In the genomic region with DNA sequence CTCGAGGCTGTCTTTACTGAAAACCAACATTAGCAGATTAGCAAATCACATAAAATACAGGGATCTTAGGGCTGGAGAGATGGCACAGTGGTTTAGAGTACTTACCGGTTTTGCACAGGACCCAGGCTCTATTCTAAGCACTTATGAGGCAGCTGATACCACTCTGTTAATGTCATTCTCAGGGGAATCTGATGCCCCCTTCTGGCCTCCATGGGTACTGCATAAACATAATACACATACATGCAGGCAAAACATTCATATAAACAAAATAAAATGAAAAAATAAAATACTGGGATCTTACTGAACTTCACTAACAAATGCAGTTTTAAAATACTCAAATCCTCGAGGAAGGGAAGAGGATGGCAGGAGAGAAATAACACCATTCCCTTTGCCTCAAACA, we compare ENCODE assay signal across 21 mouse cellular contexts.
DNase-seq lines count a peak whose midpoint lies in the region; ATAC-seq and TF ChIP-seq lines count a peak whose summit lies in the region.
"Had no signal": no experiment of that assay in that cellular context is flagged by ENCODE, and none has a peak within 500 bp of the region (broad histone marks: within the 10 kb centered on the region; RNA-seq: fewer than 3 reads in every experiment).

No protein-coding gene starts in this region.

- ATAC-seq in liver, embryonic 14.5 days (ENCODE audit: insufficient read depth), result no peak
- no peak for ATAC-seq in liver, embryonic 11.5 days (replicated peaks; ENCODE audit: low FRiP score)
- ATAC-seq: intestine, embryonic 16.5 days; midbrain, embryonic 16.5 days had no signal

- intact Hi-C loops in heart, adult 2 months (cut with DNase I), result loop anchor here (1.0 kb wide), 1 partner anchor 171 kb away; no protein-coding TSS in a partner anchor
- intact Hi-C loops in heart, postnatal 14 days (cut with DNase I), result loop anchor here (10.0 kb wide), 1 partner anchor 173 kb away; no protein-coding TSS in a partner anchor

- no peak for TF ChIP-seq RAD21 in CH12.LX (IDR thresholded peaks at IDR 0.05; ENCODE audit: low read depth, low read length)

- no peak overlapping the region for H3K9ac ChIP-seq in heart, adult 2 months (ENCODE audit: low read depth, low read length)
- H3K9ac ChIP-seq in liver, embryonic 14.5 days (replicated peaks), result no peak overlapping the region
- H3K9ac ChIP-seq in liver, embryonic 11.5 days (ENCODE audit: low read depth, low read length), result no peak overlapping the region
- H3K9ac ChIP-seq in CH12.LX (ENCODE audit: insufficient read depth, low read depth), result no peak overlapping the region
- H3K9ac ChIP-seq: forebrain, embryonic 12.5 days; hindbrain, embryonic 12.5 days had no signal

- H3K27ac ChIP-seq in heart, adult 2 months, result no peak overlapping the region
- H3K27ac ChIP-seq in liver, embryonic 14.5 days, result no peak overlapping the region
- no peak overlapping the region for H3K27ac ChIP-seq in liver, embryonic 11.5 days (ENCODE audit: low read depth, low read length)
- H3K27ac ChIP-seq in CH12.LX (ENCODE audit: insufficient read depth, low read depth), result no peak overlapping the region
- H3K27ac ChIP-seq: forebrain, embryonic 12.5 days; hindbrain, embryonic 12.5 days had no signal

- TF ChIP-seq EP300 in heart, adult 2 months (IDR thresholded peaks at IDR 0.05; ENCODE audit: insufficient read depth, low read depth, low read length), result no peak
- TF ChIP-seq EP300 in liver, embryonic 14.5 days (IDR thresholded peaks at IDR 0.05; ENCODE audit: low read depth), result no peak
- TF ChIP-seq EP300 in CH12.LX (IDR thresholded peaks at IDR 0.05; ENCODE audit: low read length), result no peak

- peak; percentile 50 for TF ChIP-seq CTCF in heart, adult 2 months (IDR thresholded peaks at IDR 0.05)
- peak; percentile 27; the same call in 1 of the 2 replicates for TF ChIP-seq CTCF in liver, embryonic 14.5 days (IDR thresholded peaks at IDR 0.05; ENCODE audit: low read depth)
- TF ChIP-seq CTCF in CH12.LX (conservative IDR thresholded peaks at IDR 0.05 in 1 of 2, IDR thresholded peaks at IDR 0.05 in 1 of 2; ENCODE audit: low read depth in 2 of 2, low read length in 2 of 2), result peak in 1 of 2 experiments; percentile 35; a peak in 2 of 4 replicates

- no peaks in the 10 kb centered on the region for H3K36me3 ChIP-seq in heart, adult 2 months (ENCODE audit: control insufficient read depth, insufficient read depth, low read length)
- H3K36me3 ChIP-seq in liver, embryonic 14.5 days (replicated peaks; ENCODE audit: control insufficient read depth, insufficient read depth, low read depth), result no peaks in the 10 kb centered on the region
- no peaks in the 10 kb centered on the region for H3K36me3 ChIP-seq in liver, embryonic 11.5 days (ENCODE audit: control insufficient read depth, insufficient read depth, low read length)
- H3K36me3 ChIP-seq in CH12.LX (replicated peaks in 1 of 2; ENCODE audit: control insufficient read depth in 1 of 2, insufficient read depth in 1 of 2, low read length in 1 of 2), result no peaks in the 10 kb centered on the region
- H3K36me3 ChIP-seq: forebrain, embryonic 12.5 days; hindbrain, embryonic 12.5 days had no signal

- H3K4me2 ChIP-seq in liver, embryonic 14.5 days (ENCODE audit: low read depth), result no peak overlapping the region
- no peak overlapping the region for H3K4me2 ChIP-seq in liver, embryonic 11.5 days
- H3K4me2 ChIP-seq in CH12.LX (ENCODE audit: insufficient read depth, low read depth, poor library complexity, severe bottlenecking), result no peak overlapping the region
- H3K4me2 ChIP-seq: forebrain, embryonic 12.5 days; heart, embryonic 11.5 days; hindbrain, embryonic 12.5 days had no signal

- H3K4me3 ChIP-seq in heart, adult 2 months, result no peak overlapping the region
- H3K4me3 ChIP-seq in liver, embryonic 14.5 days (ENCODE audit: insufficient read depth in 1 of 2, low read depth in 2 of 2, low read length in 2 of 2), result no peak overlapping the region
- H3K4me3 ChIP-seq in liver, embryonic 11.5 days (ENCODE audit: low read depth, low read length), result no peak overlapping the region
- no peak overlapping the region for H3K4me3 ChIP-seq in CH12.LX (replicated peaks in 1 of 3; ENCODE audit: low read depth in 2 of 3, low read length in 2 of 3, poor library complexity in 1 of 3)
- H3K4me3 ChIP-seq: forebrain, embryonic 12.5 days; hindbrain, embryonic 12.5 days had no signal

- no peaks in the 10 kb centered on the region for H3K79me2 ChIP-seq in heart, adult 2 months (replicated peaks; ENCODE audit: control insufficient read depth, insufficient read depth, low read length)
- H3K79me2 ChIP-seq in CH12.LX (replicated peaks; ENCODE audit: control insufficient read depth, extremely low read depth, insufficient read depth, poor library complexity, severe bottlenecking), result no peaks in the 10 kb centered on the region

- 72% methylated on average over 3 of the region's 3 CpGs for WGBS in heart, adult 2 months
- WGBS in liver, embryonic 14.5 days (ENCODE audit: insufficient replicate concordance), result 55% methylated on average over 3 of the region's 3 CpGs
- 73% methylated on average over 3 of the region's 3 CpGs for WGBS in liver, embryonic 11.5 days

- in situ Hi-C loops in CH12.LX (cut with MboI; ENCODE audit: low pct_ligation_motif_present, low pct_unique_long_range_greater_than_20kb, low sequenced_read_pairs), result loop anchor here (25.0 kb wide), 1 partner anchor 166 kb away; a partner anchor contains a TSS

- H3K4me1 ChIP-seq in heart, adult 2 months (ENCODE audit: control insufficient read depth, insufficient read depth, low read length), result no peaks in the 10 kb centered on the region
- no peaks in the 10 kb centered on the region for H3K4me1 ChIP-seq in liver, embryonic 14.5 days (replicated peaks; ENCODE audit: control insufficient read depth in 2 of 2, insufficient read depth in 2 of 2, low read length in 1 of 2)
- H3K4me1 ChIP-seq in liver, embryonic 11.5 days (replicated peaks; ENCODE audit: control insufficient read depth, insufficient read depth, low read length), result no peaks in the 10 kb centered on the region
- H3K4me1 ChIP-seq in CH12.LX (ENCODE audit: control insufficient read depth in 1 of 2, insufficient read depth in 2 of 2), result no peaks in the 10 kb centered on the region
- H3K4me1 ChIP-seq: forebrain, embryonic 12.5 days; hindbrain, embryonic 12.5 days had no signal

- H3K9me3 ChIP-seq in liver, embryonic 14.5 days (ENCODE audit: control insufficient read depth, low read length), result no peaks in the 10 kb centered on the region
- H3K9me3 ChIP-seq in liver, embryonic 11.5 days (ENCODE audit: control insufficient read depth, low read length), result 0 out of 2 replicates have a peak, but pooled peaks cover 5% of the 10 kb centered on the region
- H3K9me3 ChIP-seq in CH12.LX (replicated peaks; ENCODE audit: low read length), result peaks cover 10% of the 10 kb centered on the region

- no peak for TF ChIP-seq POLR2A in heart, adult 2 months (IDR thresholded peaks at IDR 0.05; ENCODE audit: insufficient read depth, low read depth, low read length)
- no peak for TF ChIP-seq POLR2A in CH12.LX (IDR thresholded peaks at IDR 0.05; ENCODE audit: low read depth, low read length)

- H3K27me3 ChIP-seq in heart, adult 2 months (ENCODE audit: control insufficient read depth, insufficient read depth, low read length), result no peaks in the 10 kb centered on the region
- H3K27me3 ChIP-seq in liver, embryonic 14.5 days (ENCODE audit: control insufficient read depth, insufficient read depth, low read length), result no peaks in the 10 kb centered on the region
- H3K27me3 ChIP-seq in liver, embryonic 11.5 days (replicated peaks; ENCODE audit: control insufficient read depth, insufficient read depth, low read length), result no peaks in the 10 kb centered on the region
- no peaks in the 10 kb centered on the region for H3K27me3 ChIP-seq in CH12.LX (replicated peaks)
- H3K27me3 ChIP-seq: forebrain, embryonic 12.5 days; hindbrain, embryonic 12.5 days had no signal

- no peak for DNase-seq in heart, adult 2 months
- DNase-seq in heart, postnatal 14 days, result no peak
- no peak for DNase-seq in liver, embryonic 14.5 days (ENCODE audit: low read depth in 3 of 3, low spot score in 3 of 3)
- no peak for DNase-seq in liver, embryonic 11.5 days (ENCODE audit: low spot score)
- DNase-seq in CH12.LX (ENCODE audit: extremely low read depth), result peak; percentile 6
- peak; percentile 29 for DNase-seq in ZHBTc4 (ENCODE audit: low read depth, low spot score)
- no peak for DNase-seq in ovary, adult 18-20 months (ENCODE audit: low spot score)
- DNase-seq in frontal cortex, postnatal 10 days (ENCODE audit: low spot score in 2 of 2), result no peak
- DNase-seq: adrenal gland, adult 8-10 months; cerebellum, adult 9-11 months; gastrocnemius, postnatal 36 days; heart, postnatal 10 days; kidney, postnatal 14 days; retina, postnatal 1 day; right cerebral cortex, postnatal 4 days; thymus, postnatal 14 days had no signal

- dilution Hi-C loops in CH12.LX (cut with MboI; ENCODE audit: extremely low pct_ligation_motif_present, extremely low pct_unique_long_range_greater_than_20kb, low sequenced_read_pairs), result no loop called here

TF ChIP-seq in CH12.LX, 34 proteins besides CTCF, POLR2A, EP300 and RAD21:
- TF ChIP-seq PAX5 (IDR thresholded peaks at IDR 0.05; ENCODE audit: low read length), result no peak
- TF ChIP-seq SMC3 (IDR thresholded peaks at IDR 0.05; ENCODE audit: low read depth, low read length), result peak; percentile 14; the same call in 1 of the 2 replicates
TF ChIP-seq in CH12.LX: peak in this region for 1.

Comparison
In these comparisons a context has a peak if more than half of its experiments do, and no peak if none do; other contexts are left out.
1. DNase-seq: peak in CH12.LX (single experiment) and ZHBTc4 (single experiment); none in heart, adult 2 months (0 of 2), heart, postnatal 14 days (0 of 2), liver, embryonic 14.5 days (0 of 3), liver, embryonic 11.5 days (single experiment), ovary, adult 18-20 months (single experiment) and frontal cortex, postnatal 10 days (0 of 2).